Mouse (Mus musculus): ENCODE measurements at regions not wholly inside any gene's neighbourhood (a gene's known extent, or its start where the extent isn't known, plus 50 kb on each side); places are given as distances from the start of the nearest gene placed in this dataset.

DNA sequence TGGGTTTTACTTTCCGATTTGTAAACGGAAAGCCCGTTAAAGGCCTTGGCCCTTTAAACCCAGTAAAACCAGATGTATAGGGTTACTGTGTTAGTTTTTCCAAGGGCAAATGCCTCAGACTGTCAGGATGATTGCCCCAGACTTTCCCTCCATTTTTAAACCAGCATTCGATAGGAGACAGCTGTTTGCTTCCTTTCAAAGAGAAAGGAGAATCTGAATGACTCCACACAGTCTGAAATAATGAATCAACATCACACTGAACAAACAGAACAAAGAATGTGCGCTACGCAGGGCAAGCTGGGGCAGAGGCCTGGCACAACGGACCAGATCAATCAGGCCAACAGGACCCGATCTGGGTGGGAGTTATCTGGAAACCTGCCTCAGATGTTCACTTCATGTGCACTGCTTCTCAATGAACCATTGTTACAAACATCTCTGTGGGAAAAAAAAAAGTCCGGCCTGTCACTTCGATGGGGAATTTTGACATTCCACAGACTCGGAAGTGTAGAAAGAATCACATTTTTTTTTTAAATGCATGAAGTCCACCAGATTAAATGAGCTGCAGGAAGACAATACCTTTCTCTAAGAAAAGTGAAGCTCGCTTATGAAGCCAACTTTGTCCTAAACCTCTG lies 97.0 kb upstream of the Parp11 start:
- no peak for TF ChIP-seq FOSL1 (IDR thresholded peaks at IDR 0.05; ENCODE audit: insufficient read depth, low read length, poor library complexity, severe bottlenecking)
- TF ChIP-seq CTCF (IDR thresholded peaks at IDR 0.05; ENCODE audit: control insufficient read depth, insufficient read depth, insufficient read length) = no peak
- TF ChIP-seq USF1 (IDR thresholded peaks at IDR 0.05; ENCODE audit: low read depth) = no peak
- no peak for TF ChIP-seq MYOG (IDR thresholded peaks at IDR 0.05; ENCODE audit: control insufficient read depth, extremely low read depth, insufficient read length)
- no peak for TF ChIP-seq CEBPB (IDR thresholded peaks at IDR 0.05; ENCODE audit: low read depth)
